Mouse (Mus musculus) cerebellum, adult 8-10 months (tissue): ENCODE results near the gene Golgb1.

Source experiments
- DNase-seq: peaks from one replicate; pipeline ENCODE4 v3.0.0; 2022

Gene Golgb1

DNA sequence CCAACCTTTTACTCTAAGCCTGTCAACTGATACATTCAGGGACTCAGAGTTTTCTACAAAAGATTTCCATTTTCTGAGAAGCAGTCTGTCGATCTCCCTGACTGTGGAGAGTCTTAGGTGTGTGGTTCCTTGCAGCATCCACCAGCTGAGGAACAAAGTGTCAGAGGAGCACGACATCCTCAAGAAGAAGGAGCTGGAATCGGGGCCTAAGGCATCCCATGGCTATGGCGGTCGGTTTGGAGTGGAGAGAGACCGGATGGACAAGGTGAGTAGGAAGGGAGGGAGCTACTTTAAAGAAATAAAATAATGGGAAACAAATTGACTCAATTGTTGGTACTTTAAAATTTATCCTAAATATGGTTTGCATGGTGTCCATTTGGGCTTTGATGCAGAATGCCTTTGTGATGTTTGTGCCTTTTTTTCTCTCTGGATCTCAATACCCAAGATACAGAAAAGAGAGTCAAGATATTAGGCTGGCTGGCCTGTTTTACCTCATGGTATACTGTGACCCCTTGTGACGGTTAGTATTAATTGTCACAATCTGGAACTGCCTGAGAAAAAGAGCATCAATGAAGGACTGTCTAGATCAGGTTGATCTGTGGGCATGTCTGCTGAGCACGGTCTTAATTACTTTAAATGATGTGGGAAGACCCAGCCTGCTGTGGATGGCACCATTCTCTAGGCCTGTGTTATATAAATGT, 71.7 kb downstream of the Golgb1 start:
- DNase-seq = no peak

DNA sequence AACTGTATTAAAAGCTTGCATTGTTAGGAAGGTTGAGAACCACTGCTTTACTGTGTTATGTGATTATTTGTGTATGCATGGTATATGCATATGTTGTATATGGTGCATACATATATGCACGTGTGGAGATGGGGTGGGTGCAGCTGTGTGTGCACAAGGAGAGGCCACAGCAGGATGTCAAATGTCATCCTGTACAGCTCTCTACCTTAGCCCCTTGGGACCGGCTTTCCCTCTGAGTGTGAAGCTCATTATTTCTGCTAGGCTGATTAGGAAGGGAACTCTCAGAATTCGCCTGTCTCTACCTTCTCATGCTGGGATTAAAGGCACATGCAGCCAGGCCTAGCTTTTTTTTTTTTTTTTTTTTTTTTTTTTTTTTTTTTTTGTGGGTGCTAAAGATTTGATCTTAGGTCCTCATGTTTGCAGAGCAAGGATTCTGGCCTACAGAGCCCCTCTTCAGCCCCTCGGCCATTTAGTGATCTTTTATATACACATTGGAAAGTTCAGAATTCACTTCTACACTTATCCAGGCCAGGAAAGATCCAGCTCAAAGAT, 72.8 kb downstream of the Golgb1 start:
- no peak for DNase-seq

DNA sequence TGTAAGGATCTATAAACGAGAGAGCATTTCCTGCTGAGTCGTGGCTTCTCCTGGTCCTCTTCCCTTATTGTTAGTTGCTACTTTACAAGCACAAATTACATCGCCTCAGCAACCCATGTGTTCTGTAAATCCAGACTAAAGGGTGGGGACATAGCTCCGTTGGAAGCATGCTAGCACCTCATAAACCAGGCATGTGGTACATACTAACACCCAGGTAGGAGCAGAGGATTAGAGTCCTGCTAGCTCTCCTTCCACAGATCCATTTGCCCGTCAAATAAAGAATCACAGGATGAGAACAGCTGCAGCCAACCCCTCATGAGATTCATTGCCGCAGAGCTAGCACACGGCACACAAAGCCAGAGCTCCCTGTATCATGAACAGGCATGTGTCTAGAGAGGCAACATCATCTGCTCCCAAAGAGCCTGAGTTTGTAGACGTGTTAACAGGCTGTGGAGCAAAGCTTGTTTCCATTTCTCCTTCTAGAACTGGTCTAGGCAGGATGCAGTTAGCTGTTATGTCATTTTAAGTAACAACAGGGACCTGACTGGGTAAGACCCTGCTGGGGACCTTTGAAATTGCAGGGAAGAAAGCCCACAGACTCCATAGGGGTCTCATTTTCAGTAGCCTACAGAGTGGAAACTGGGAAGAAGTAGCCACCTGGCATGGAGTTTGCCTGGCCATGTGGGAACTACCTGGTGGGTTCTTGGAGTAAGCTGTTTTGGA, 74.8 kb downstream of the Golgb1 start:
- DNase-seq = no peak

DNA sequence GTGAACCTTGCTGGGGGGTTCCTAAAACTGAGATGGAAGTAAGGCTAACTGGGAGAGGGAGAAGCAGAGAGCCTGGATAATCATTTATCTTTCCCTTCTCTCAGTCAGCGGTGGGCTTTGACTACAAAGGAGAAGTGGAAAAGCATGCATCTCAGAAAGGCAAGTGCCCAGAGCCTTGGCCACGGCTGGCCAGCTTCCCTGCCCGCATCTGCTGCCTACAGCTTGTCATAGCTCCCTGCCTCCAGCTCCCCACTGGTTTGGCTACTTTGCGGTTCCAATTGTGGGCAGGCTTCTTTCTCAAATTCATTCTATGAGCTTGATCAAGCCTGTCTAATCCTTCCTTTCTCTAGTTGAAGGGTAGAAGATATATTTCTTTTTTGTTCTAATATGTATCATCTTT, 76.1 kb downstream of the Golgb1 start:
- peak; percentile 27 for DNase-seq

DNA sequence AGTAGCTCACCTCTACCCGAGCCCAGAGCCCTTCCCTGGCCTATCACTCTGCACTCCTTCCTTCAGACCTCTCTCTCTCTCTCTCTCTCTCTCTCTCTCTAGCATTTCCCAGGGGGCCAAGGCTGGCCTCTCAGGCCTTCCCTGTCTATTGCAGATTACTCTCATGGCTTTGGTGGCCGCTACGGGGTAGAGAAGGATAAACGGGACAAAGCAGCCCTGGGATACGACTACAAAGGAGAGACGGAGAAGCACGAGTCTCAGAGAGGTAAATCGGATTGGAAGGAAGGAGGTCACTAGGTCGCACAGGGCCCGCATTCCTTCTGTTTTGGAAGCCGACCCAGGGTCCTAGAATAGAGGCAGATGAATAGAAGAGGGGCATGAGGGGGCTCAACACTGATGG, 80.2 kb downstream of the Golgb1 start:
- DNase-seq = no peak

DNA sequence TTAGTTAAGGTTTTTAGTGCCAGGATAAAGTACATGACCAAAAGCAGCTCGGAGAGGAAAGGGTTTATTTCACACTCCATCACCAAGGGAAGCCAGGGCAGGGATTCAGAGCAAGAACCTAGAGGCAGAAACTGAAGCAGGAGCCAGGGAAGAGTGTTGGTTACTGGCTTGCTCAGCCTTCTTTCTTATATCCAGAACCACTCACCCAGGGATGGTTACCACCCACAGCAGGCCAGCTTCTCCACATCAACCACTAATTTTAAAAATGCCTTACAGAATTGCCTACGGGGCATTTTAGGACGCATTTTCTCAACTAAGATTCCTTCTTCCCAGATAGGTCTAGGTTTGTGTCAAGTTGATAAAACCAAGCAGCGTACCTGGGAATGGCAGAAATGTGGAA, 88.5 kb downstream of the Golgb1 start:
- DNase-seq = no peak

DNA sequence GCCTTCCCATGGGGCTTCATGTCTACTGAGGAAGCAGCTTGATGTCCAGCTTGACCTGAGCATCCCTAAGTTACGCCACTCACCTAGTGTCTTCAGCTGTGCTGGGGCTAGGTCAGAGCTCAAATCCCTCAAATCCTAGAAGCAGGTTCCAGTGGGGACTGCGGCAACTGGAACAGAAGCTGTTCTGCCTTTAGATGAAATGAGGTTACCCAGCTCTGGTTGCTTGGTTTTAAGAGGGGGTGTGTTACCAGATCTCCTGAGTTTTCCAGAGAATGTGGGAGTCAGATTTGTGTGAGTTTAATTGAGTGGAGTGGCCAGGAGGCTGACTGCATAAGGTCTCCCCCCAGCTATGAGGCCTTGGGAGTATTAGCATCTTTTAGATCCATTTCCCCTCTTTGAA, 104.2 kb downstream of the Golgb1 start:
- DNase-seq = no peak
